Comparison of ENCODE assay signal across 14 mouse cellular contexts in genomic region chr10:55813966-55814365, GRCm38 (mm10).
A peak's percentile ranks its signal among the peaks of the same experiment; 100 is the strongest.
DNase-seq lines count a peak whose midpoint lies in the region; ATAC-seq lines count a peak whose summit lies in the region.
"Had no signal": no experiment of that assay in that cellular context is flagged by ENCODE, and none has a peak within 500 bp of the region (broad histone marks: within the 10 kb centered on the region; RNA-seq: fewer than 3 reads in every experiment).

No protein-coding gene starts in this region.

- no peak overlapping the region for H3K9ac ChIP-seq in hindbrain, embryonic 14.5 days
- no peak overlapping the region for H3K9ac ChIP-seq in midbrain, embryonic 11.5 days (ENCODE audit: low read length)
- H3K9ac ChIP-seq in midbrain, embryonic 14.5 days (replicated peaks; ENCODE audit: low read length), result no peak overlapping the region
- H3K9ac ChIP-seq: forebrain, postnatal 0 days; hindbrain, embryonic 12.5 days; liver, embryonic 15.5 days; midbrain, embryonic 13.5 days had no signal

- ATAC-seq in hindbrain, embryonic 14.5 days (ENCODE audit: low FRiP score), result no peak
- no peak for ATAC-seq in midbrain, embryonic 11.5 days (ENCODE audit: low FRiP score)
- no peak for ATAC-seq in midbrain, embryonic 14.5 days (ENCODE audit: low FRiP score, low TSS enrichment)
- ATAC-seq in megakaryocyte-erythroid progenitor cell, adult 5-6 weeks (replicated peaks; ENCODE audit: low FRiP score, low TSS enrichment, poor library complexity, severe bottlenecking), result no peak
- ATAC-seq: forebrain, postnatal 0 days; midbrain, embryonic 13.5 days had no signal

- no peak overlapping the region for H3K27ac ChIP-seq in hindbrain, embryonic 10.5 days
- H3K27ac ChIP-seq in hindbrain, embryonic 14.5 days, result no peak overlapping the region
- H3K27ac ChIP-seq in midbrain, embryonic 11.5 days (ENCODE audit: low read depth, low read length), result no peak overlapping the region
- H3K27ac ChIP-seq in midbrain, embryonic 14.5 days (replicated peaks; ENCODE audit: low read depth, low read length), result no peak overlapping the region
- H3K27ac ChIP-seq: hindbrain, embryonic 12.5 days; liver, embryonic 15.5 days; midbrain, embryonic 13.5 days had no signal

- H3K4me2 ChIP-seq in hindbrain, embryonic 14.5 days (replicated peaks), result no peak overlapping the region
- no peak overlapping the region for H3K4me2 ChIP-seq in midbrain, embryonic 11.5 days
- H3K4me2 ChIP-seq in midbrain, embryonic 14.5 days (ENCODE audit: low read length), result no peak overlapping the region
- H3K4me2 ChIP-seq: hindbrain, embryonic 12.5 days; liver, embryonic 15.5 days; midbrain, embryonic 13.5 days had no signal

- no peaks in the 10 kb centered on the region for H3K9me3 ChIP-seq in hindbrain, embryonic 10.5 days
- no peaks in the 10 kb centered on the region for H3K9me3 ChIP-seq in hindbrain, embryonic 14.5 days (ENCODE audit: control insufficient read depth, low read length)
- no peaks in the 10 kb centered on the region for H3K9me3 ChIP-seq in midbrain, embryonic 11.5 days (ENCODE audit: control insufficient read depth, low read length)
- H3K9me3 ChIP-seq in midbrain, embryonic 14.5 days (ENCODE audit: control insufficient read depth, low read length), result no peaks in the 10 kb centered on the region
- H3K9me3 ChIP-seq: hindbrain, embryonic 12.5 days; liver, embryonic 15.5 days; midbrain, embryonic 13.5 days had no signal

- no peak overlapping the region for H3K4me3 ChIP-seq in hindbrain, embryonic 10.5 days
- H3K4me3 ChIP-seq in hindbrain, embryonic 14.5 days (replicated peaks; ENCODE audit: low read length), result no peak overlapping the region
- no peak overlapping the region for H3K4me3 ChIP-seq in midbrain, embryonic 11.5 days (ENCODE audit: low read depth, low read length)
- H3K4me3 ChIP-seq in midbrain, embryonic 14.5 days (replicated peaks; ENCODE audit: low read depth, low read length), result no peak overlapping the region
- H3K4me3 ChIP-seq: hindbrain, embryonic 12.5 days; liver, embryonic 15.5 days; midbrain, embryonic 13.5 days had no signal

- DNase-seq in hindbrain, embryonic 10.5 days (ENCODE audit: low spot score), result peak; percentile 18
- no peak for DNase-seq in hindbrain, embryonic 14.5 days (ENCODE audit: low spot score)
- peak; percentile 83 for DNase-seq in midbrain, embryonic 11.5 days (ENCODE audit: low spot score, missing footprints)
- DNase-seq in midbrain, embryonic 14.5 days, result no peak
- peak; percentile 14 for DNase-seq in embryo, embryonic 9.5 days (ENCODE audit: extremely low spot score)
- no peak for DNase-seq in spleen, adult 12 weeks (ENCODE audit: low spot score)
- no peak for DNase-seq in layer of hippocampus, adult 11-12 months (ENCODE audit: low spot score)
- DNase-seq: forebrain, postnatal 0 days; heart, adult 11 months; right cerebral cortex, postnatal 25 days had no signal

- 88% methylated on average over 2 of the region's 2 CpGs for WGBS in hindbrain, embryonic 10.5 days
- 87% methylated on average over 2 of the region's 2 CpGs for WGBS in hindbrain, embryonic 14.5 days
- WGBS in midbrain, embryonic 11.5 days, result 87% methylated on average over 2 of the region's 2 CpGs
- WGBS in midbrain, embryonic 14.5 days, result 84% methylated on average over 2 of the region's 2 CpGs

- H3K27me3 ChIP-seq in hindbrain, embryonic 10.5 days (ENCODE audit: insufficient read depth, poor library complexity, severe bottlenecking), result no peaks in the 10 kb centered on the region
- no peaks in the 10 kb centered on the region for H3K27me3 ChIP-seq in hindbrain, embryonic 14.5 days (ENCODE audit: control insufficient read depth, insufficient read depth, low read length)
- H3K27me3 ChIP-seq in midbrain, embryonic 11.5 days (ENCODE audit: control insufficient read depth, insufficient read depth, low read length), result no peaks in the 10 kb centered on the region
- no peaks in the 10 kb centered on the region for H3K27me3 ChIP-seq in midbrain, embryonic 14.5 days (ENCODE audit: control insufficient read depth, insufficient read depth, low read length)
- H3K27me3 ChIP-seq: hindbrain, embryonic 12.5 days; liver, embryonic 15.5 days; midbrain, embryonic 13.5 days had no signal

- no peaks in the 10 kb centered on the region for H3K36me3 ChIP-seq in hindbrain, embryonic 10.5 days
- no peaks in the 10 kb centered on the region for H3K36me3 ChIP-seq in hindbrain, embryonic 14.5 days (replicated peaks; ENCODE audit: control insufficient read depth, insufficient read depth)
- no peaks in the 10 kb centered on the region for H3K36me3 ChIP-seq in midbrain, embryonic 11.5 days (ENCODE audit: control insufficient read depth, insufficient read depth, low read length)
- no peaks in the 10 kb centered on the region for H3K36me3 ChIP-seq in midbrain, embryonic 14.5 days (ENCODE audit: control insufficient read depth, insufficient read depth, low read length)
- H3K36me3 ChIP-seq: hindbrain, embryonic 12.5 days; liver, embryonic 15.5 days; midbrain, embryonic 13.5 days had no signal

- H3K4me1 ChIP-seq in hindbrain, embryonic 10.5 days (replicated peaks), result no peaks in the 10 kb centered on the region
- H3K4me1 ChIP-seq in hindbrain, embryonic 14.5 days (replicated peaks; ENCODE audit: control insufficient read depth, insufficient read depth, low read length), result no peaks in the 10 kb centered on the region
- H3K4me1 ChIP-seq in midbrain, embryonic 11.5 days (ENCODE audit: control insufficient read depth, insufficient read depth, low read length), result no peaks in the 10 kb centered on the region
- H3K4me1 ChIP-seq in midbrain, embryonic 14.5 days (ENCODE audit: control insufficient read depth, insufficient read depth, low read length), result no peaks in the 10 kb centered on the region
- H3K4me1 ChIP-seq: hindbrain, embryonic 12.5 days; liver, embryonic 15.5 days; midbrain, embryonic 13.5 days had no signal

Comparison
In these comparisons a context has a peak if more than half of its experiments do, and no peak if none do; other contexts are left out.
1. DNase-seq: peak in hindbrain, embryonic 10.5 days (single experiment), midbrain, embryonic 11.5 days (single experiment) and embryo, embryonic 9.5 days (single experiment); none in hindbrain, embryonic 14.5 days (single experiment), midbrain, embryonic 14.5 days (single experiment), spleen, adult 12 weeks (single experiment) and layer of hippocampus, adult 11-12 months (single experiment).